Mouse (Mus musculus): ENCODE data around the gene Fzd10. TPM values are rescaled to one million over a fixed set of nuclear protein-coding genes. Genes with fewer than 3 reads are reported as not detected.

The Fzd10 gene
- total RNA-seq, 2 experiments from 2014 or later, result 0.77 to 1.6 TPM

DNA sequence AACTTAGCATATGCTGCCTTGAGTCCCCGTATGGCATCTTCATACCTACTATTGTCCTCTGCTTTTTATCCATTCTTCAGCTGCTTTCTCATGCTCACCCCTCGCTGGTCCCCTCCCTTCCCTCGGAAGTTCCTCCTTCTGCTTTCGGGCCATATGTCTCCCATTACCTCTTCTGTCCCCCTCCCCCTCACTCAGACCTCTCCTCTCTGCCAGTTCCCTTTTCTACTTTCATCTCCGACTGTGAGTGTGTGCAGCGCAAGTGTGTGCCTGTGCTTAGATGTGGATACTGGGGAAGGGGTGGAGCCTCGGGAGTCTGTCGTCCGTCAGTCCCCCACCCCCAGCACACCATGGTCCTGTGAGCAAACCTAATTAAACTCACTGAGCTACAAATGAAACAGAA is 17.0 kb downstream of the Fzd10 start:
- DNase-seq, result no peak
- TF ChIP-seq CTCF (IDR thresholded peaks at IDR 0.05), result no peak
- intact Hi-C loops (cut with DNase I), result no loop called here

DNA sequence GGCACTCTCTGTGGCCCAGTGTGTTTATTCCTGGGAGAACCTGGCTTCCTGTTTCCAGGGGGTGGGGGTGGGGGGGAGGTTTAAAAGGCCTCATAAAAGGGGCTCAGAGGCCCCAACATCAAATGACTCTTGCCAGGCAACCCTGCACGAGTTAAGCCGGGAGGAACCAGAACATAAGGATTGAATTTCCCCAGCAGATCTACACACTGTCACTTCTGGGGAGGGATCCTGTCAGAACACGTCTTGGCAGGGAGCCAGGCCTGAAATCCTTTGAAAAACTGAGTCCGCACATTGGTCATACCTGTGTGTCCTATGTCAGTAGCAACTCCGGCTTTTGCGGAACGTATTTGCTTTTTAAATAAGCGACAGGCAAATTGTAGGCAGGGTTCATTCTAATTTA is 19.3 kb downstream of the Fzd10 start:
- TF ChIP-seq CTCF (IDR thresholded peaks at IDR 0.05), result no peak
- Histone ChIP-seq H3K4me3 (no peak overlapping the region), H3K27ac (no peak overlapping the region)
- no peak for DNase-seq
- intact Hi-C loops (cut with DNase I), result no loop called here

More for the DNA sequence above, 17.0 kb downstream of the Fzd10 start:
- Histone ChIP-seq H3K27ac (no peak overlapping the region), H3K4me3 (no peak overlapping the region)

- H3K27ac ChIP-seq, result no peak overlapping the region
- intact Hi-C loops (cut with DNase I), result no loop called here
- DNase-seq, result no peak
- no peak overlapping the region for H3K4me3 ChIP-seq
- TF ChIP-seq CTCF (IDR thresholded peaks at IDR 0.05), result no peak
These were observed 19.8 kb downstream of the Fzd10 start for GRCm38 (mm10) chr5:128620408-128620807.

DNA sequence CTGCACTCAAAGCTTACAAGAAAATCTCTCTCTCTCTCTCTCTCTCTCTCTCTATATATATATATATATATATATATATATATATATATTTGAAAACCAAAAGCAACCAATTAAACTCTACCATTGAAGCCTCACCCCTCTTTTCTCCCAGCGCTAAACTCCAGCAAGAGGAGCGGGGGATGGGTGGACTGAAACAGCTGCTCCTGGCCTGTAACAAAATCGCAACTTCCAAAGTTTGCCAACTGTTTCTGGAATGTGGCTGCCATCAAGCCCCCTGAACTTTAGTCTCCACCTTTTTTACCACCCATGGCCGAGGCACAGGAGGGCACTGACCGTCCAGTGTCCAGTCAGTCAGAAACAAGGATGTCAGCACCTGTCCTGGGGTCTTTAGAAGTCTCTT is 27.1 kb downstream of the Fzd10 start:
- no peak overlapping the region for H3K27ac ChIP-seq
- intact Hi-C loops (cut with DNase I), result no loop called here
- no peak for TF ChIP-seq CTCF (IDR thresholded peaks at IDR 0.05)
- no peak for DNase-seq
- H3K4me3 ChIP-seq, result no peak overlapping the region

GRCm38 (mm10) chr5:128636648-128637047 is 36.0 kb downstream of the Fzd10 start:
- no peak overlapping the region for H3K27ac ChIP-seq
- DNase-seq, result no peak
- no peak overlapping the region for H3K4me3 ChIP-seq
- no peak for TF ChIP-seq CTCF (IDR thresholded peaks at IDR 0.05)
- intact Hi-C loops (cut with DNase I), result no loop called here

GRCm38 (mm10) chr5:128637071-128638015 is 36.7 kb downstream of the Fzd10 start:
- TF ChIP-seq CTCF (IDR thresholded peaks at IDR 0.05), result no peak
- Histone ChIP-seq H3K4me3 (no peak overlapping the region), H3K27ac (no peak overlapping the region)
- no peak for DNase-seq
- intact Hi-C loops (cut with DNase I), result no loop called here

DNA sequence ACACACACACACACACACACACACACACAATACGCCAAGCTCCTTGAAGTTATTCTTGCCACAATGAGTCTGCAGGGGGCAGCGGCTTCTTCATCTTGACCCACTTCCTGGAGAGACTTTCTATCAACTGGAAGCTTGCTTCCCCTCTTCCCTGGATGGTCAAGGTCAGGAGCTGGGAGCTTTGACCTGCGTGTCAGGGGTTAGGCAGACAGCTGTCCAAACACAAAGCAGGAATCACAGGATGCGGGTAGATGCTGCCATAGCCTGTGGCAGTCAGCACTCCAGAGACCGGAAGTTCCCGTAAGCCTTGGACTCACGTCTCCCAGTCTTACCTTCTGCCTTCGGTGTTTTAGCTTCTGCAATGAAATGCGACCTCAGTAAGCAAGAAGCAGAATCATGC is 38.1 kb downstream of the Fzd10 start:
- intact Hi-C loops (cut with DNase I), result no loop called here
- H3K4me3 ChIP-seq, result no peak overlapping the region
- DNase-seq, result no peak
- TF ChIP-seq CTCF (IDR thresholded peaks at IDR 0.05), result no peak
- H3K27ac ChIP-seq, result no peak overlapping the region

DNA sequence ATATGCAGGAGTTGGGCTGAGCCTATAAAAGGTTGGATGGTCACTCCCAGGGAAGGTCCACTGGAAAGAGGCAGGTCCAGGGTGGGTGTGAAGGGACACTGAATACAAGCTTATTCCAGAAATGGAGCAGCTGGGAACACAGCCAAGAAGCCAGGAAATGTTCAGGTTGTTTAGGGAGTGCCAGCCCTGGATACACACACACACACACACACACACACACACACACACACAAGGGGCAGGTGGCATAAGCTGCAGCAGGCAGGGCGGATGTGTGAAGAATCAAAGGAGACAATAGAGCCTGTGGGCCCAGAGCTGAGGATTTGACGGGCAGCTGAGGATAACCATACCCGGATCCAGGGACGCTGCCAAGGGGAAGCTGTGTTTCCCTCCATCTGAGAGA is 42.4 kb downstream of the Fzd10 start:
- DNase-seq, result no peak
- intact Hi-C loops (cut with DNase I), result no loop called here
- no peak for TF ChIP-seq CTCF (IDR thresholded peaks at IDR 0.05)
- Histone ChIP-seq H3K4me3 (no peak overlapping the region), H3K27ac (no peak overlapping the region)

- no peak overlapping the region for H3K27ac ChIP-seq
- DNase-seq, result no peak
- no peak for TF ChIP-seq CTCF (IDR thresholded peaks at IDR 0.05)
- intact Hi-C loops (cut with DNase I), result no loop called here
- no peak overlapping the region for H3K4me3 ChIP-seq
These were observed 45.1 kb downstream of the Fzd10 start for GRCm38 (mm10) chr5:128645720-128646119.

GRCm38 (mm10) chr5:128646286-128646685 is 45.6 kb downstream of the Fzd10 start:
- no peak for DNase-seq
- TF ChIP-seq CTCF (IDR thresholded peaks at IDR 0.05), result no peak
- Histone ChIP-seq H3K4me3 (no peak overlapping the region), H3K27ac (no peak overlapping the region)
- intact Hi-C loops (cut with DNase I), result no loop called here

GRCm38 (mm10) chr5:128647221-128647730 is 46.6 kb downstream of the Fzd10 start:
- intact Hi-C loops (cut with DNase I), result no loop called here
- no peak for TF ChIP-seq CTCF (IDR thresholded peaks at IDR 0.05)
- H3K27ac ChIP-seq, result no peak overlapping the region
- DNase-seq, result no peak
- no peak overlapping the region for H3K4me3 ChIP-seq

GRCm38 (mm10) chr5:128649336-128649897 is 48.8 kb downstream of the Fzd10 start:
- DNase-seq, result no peak
- Histone ChIP-seq H3K27ac (no peak overlapping the region), H3K4me3 (no peak overlapping the region)
- TF ChIP-seq CTCF (IDR thresholded peaks at IDR 0.05), result no peak
- intact Hi-C loops (cut with DNase I), result no loop called here

Other genes starting within 250 kb of the Fzd10 start
- gene Tmem132d, start 167.8 kb upstream of the Fzd10 start, total RNA-seq (2021), result under 1 TPM in 1 of 2 experiments, not detected in 1; 0.03 TPM
- gene Piwil1, start 101.7 kb downstream of the Fzd10 start, total RNA-seq (2021), result not detected

Data from gastrocnemius, adult 2 months (tissue).